In genomic region chr1:36070740-36071139, GRCm38 (mm10) we compare ENCODE assay signal across 7 mouse cellular contexts. TPM values are rescaled to one million over a fixed set of nuclear protein-coding genes. Genes with fewer than 3 reads are reported as not detected.
DNase-seq lines count a peak whose midpoint lies in the region; ATAC-seq and TF ChIP-seq lines count a peak whose summit lies in the region.

No protein-coding gene starts in this region.

- H3K36me3 ChIP-seq in megakaryocyte, embryonic 14.5 days (replicated peaks; ENCODE audit: low read length), result peaks cover 44% of the 10 kb centered on the region
- 0 out of 2 replicates have a peak, but pooled peaks cover 4% of the 10 kb centered on the region for H3K36me3 ChIP-seq in forebrain, embryonic 12.5 days (replicated peaks)
- peaks cover 8% of the 10 kb centered on the region; the same call in 1 of the 2 replicates for H3K36me3 ChIP-seq in limb, embryonic 10.5 days
- peaks cover 4% of the 10 kb centered on the region for H3K36me3 ChIP-seq in small intestine, adult 2 months (ENCODE audit: control insufficient read depth, insufficient read depth, low read length)

- no peak overlapping the region for H3K27ac ChIP-seq in forebrain, embryonic 12.5 days
- no peak overlapping the region for H3K27ac ChIP-seq in limb, embryonic 10.5 days
- H3K27ac ChIP-seq in small intestine, adult 2 months (ENCODE audit: insufficient read depth, low read depth, low read length), result peak overlapping the region; percentile 86

- H3K9ac ChIP-seq in forebrain, embryonic 12.5 days, result peak overlapping the region; percentile 85

- peak overlapping the region; percentile 97 for H3K4me2 ChIP-seq in forebrain, embryonic 12.5 days

- peaks cover 80% of the 10 kb centered on the region for H3K4me1 ChIP-seq in megakaryocyte, embryonic 14.5 days
- peaks cover 65% of the 10 kb centered on the region for H3K4me1 ChIP-seq in forebrain, embryonic 12.5 days
- H3K4me1 ChIP-seq in limb, embryonic 10.5 days, result peaks cover 59% of the 10 kb centered on the region
- H3K4me1 ChIP-seq in small intestine, adult 2 months (ENCODE audit: control insufficient read depth, insufficient read depth, insufficient read length, low read length), result peaks cover 51% of the 10 kb centered on the region

- no peak for TF ChIP-seq POLR2A in small intestine, adult 2 months (IDR thresholded peaks at IDR 0.05; ENCODE audit: low read depth, low read length)

- no peaks in the 10 kb centered on the region for H3K9me3 ChIP-seq in megakaryocyte, embryonic 14.5 days
- no peaks in the 10 kb centered on the region for H3K9me3 ChIP-seq in forebrain, embryonic 12.5 days
- H3K9me3 ChIP-seq in limb, embryonic 10.5 days (replicated peaks), result no peaks in the 10 kb centered on the region

- WGBS in forebrain, embryonic 12.5 days, result 47% methylated on average over 3 of the region's 3 CpGs
- WGBS in limb, embryonic 10.5 days, result 80% methylated on average over 3 of the region's 3 CpGs
- WGBS in small intestine, adult 2 months, result 28% methylated on average over 3 of the region's 3 CpGs

- no peak for TF ChIP-seq CTCF in small intestine, adult 2 months (IDR thresholded peaks at IDR 0.05; ENCODE audit: extremely low read depth, insufficient read length, insufficient replicate concordance, low read depth, low read length)

- no peak for DNase-seq in limb, embryonic 10.5 days (ENCODE audit: low spot score)
- DNase-seq in Muller cell, postnatal 12 days (ENCODE audit: inconsistent ontology term), result no peak

- H3K4me3 ChIP-seq in megakaryocyte, embryonic 14.5 days (replicated peaks), result peak overlapping the region; percentile 98
- H3K4me3 ChIP-seq in forebrain, embryonic 12.5 days (replicated peaks), result peak overlapping the region; percentile 75
- peak overlapping the region; percentile 62; the same call in 1 of the 2 replicates for H3K4me3 ChIP-seq in limb, embryonic 10.5 days
- H3K4me3 ChIP-seq in small intestine, adult 2 months (ENCODE audit: low read depth, low read length), result peak overlapping the region; percentile 86

- H3K27me3 ChIP-seq in megakaryocyte, embryonic 14.5 days (replicated peaks), result peaks cover 11% of the 10 kb centered on the region
- H3K27me3 ChIP-seq in forebrain, embryonic 12.5 days, result peaks cover 12% of the 10 kb centered on the region
- H3K27me3 ChIP-seq in limb, embryonic 10.5 days (ENCODE audit: low read depth, poor library complexity, severe bottlenecking), result peaks cover 31% of the 10 kb centered on the region
- H3K27me3 ChIP-seq in small intestine, adult 2 months (ENCODE audit: control insufficient read depth, insufficient read depth, low read length), result no peaks in the 10 kb centered on the region

- no peak for ATAC-seq in megakaryocyte, adult 5-6 weeks (ENCODE audit: poor library complexity, severe bottlenecking)
- no peak for ATAC-seq in forebrain, embryonic 12.5 days (ENCODE audit: low FRiP score)
- no peak for ATAC-seq in megakaryocyte progenitor cell, adult 5-6 weeks (replicated peaks; ENCODE audit: poor library complexity)

RNA-seq across cellular contexts. Expression of gene Hs6st1, which starts 2.5 kb away (rescaled TPM):
- polyA plus RNA-seq in megakaryocyte, embryonic 14.5 days (2012; ENCODE audit: insufficient read depth, low replicate concordance), result 8.9 and 10.2 TPM in 2 replicates
- total RNA-seq in megakaryocyte, adult 5-6 weeks (2015), result 28.7 and 30.0 TPM in 2 replicates
- 16.0 and 17.0 TPM in 2 replicates for total RNA-seq in megakaryocyte, adult 5-6 weeks (2017)
- polyA plus RNA-seq in forebrain, embryonic 12.5 days (2016; fragmentation: Nextera tagmentation; extraction: Ambion mirVana), result 5.1 and 8.4 TPM in 2 replicates
- 3.0 and 3.6 TPM in 2 replicates for polyA plus RNA-seq in limb, embryonic 10.5 days (2016; fragmentation: Nextera tagmentation; extraction: Ambion mirVana)
- 33.9 and 53.7 TPM in 2 replicates for polyA plus RNA-seq in small intestine, adult 2 months (2012; rRNA removed)
- 12.6 and 17.7 TPM in 2 replicates for total RNA-seq in megakaryocyte progenitor cell, adult 5-6 weeks (2015)
- 7.3 and 10.0 TPM in 2 replicates for total RNA-seq in megakaryocyte progenitor cell, adult 5-6 weeks (2017)
